Mouse (Mus musculus) urinary bladder, postnatal 36 days (tissue): ENCODE measurements around the gene Gldn.
A peak's percentile ranks its signal among the peaks of the same experiment; 100 is the strongest.

Source experiments
- DNase-seq, 2 experiments: peaks; one replicate each; pipeline ENCODE4 v3.0.0; 2022; ENCODE audit warnings: low spot score in 2 of 2, mixed read lengths in 1 of 2

Gene Gldn

DNA sequence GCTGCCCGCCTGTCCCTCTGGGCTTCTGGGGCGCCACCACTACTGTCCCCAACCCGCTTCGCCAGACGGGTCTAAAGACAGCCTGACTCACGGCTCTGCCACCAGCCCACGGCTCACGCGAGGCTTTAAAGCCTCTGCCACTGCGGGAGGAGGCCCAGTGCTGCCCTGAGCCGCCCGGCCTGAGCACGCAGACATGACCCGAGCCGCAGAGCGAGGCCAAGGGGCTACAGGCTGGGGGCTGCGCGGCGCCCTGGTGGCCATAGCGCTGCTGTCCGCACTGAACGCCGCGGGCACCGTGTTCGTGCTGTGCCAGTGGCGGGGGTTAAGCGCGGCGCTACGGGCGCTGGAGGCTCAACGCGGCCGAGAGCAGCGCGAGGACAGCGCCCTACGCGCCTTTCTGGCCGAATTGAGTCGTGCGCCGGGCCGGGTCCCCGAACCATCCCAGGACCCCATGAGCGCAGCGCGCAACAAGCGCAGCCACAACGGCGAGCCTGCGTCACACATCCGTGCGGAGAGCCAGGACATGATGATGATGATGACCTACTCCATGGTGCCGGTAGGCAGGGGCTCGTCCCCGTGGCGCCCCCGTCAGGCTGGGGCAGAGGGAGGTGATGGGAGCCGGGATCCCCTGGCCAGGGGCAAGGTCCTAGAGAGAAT lies at the start of gene Gldn:
Gene Gldn (plus strand): TSS at position 156 of the 657 bp plus-strand sequence.
- DNase-seq: no peak

DNA sequence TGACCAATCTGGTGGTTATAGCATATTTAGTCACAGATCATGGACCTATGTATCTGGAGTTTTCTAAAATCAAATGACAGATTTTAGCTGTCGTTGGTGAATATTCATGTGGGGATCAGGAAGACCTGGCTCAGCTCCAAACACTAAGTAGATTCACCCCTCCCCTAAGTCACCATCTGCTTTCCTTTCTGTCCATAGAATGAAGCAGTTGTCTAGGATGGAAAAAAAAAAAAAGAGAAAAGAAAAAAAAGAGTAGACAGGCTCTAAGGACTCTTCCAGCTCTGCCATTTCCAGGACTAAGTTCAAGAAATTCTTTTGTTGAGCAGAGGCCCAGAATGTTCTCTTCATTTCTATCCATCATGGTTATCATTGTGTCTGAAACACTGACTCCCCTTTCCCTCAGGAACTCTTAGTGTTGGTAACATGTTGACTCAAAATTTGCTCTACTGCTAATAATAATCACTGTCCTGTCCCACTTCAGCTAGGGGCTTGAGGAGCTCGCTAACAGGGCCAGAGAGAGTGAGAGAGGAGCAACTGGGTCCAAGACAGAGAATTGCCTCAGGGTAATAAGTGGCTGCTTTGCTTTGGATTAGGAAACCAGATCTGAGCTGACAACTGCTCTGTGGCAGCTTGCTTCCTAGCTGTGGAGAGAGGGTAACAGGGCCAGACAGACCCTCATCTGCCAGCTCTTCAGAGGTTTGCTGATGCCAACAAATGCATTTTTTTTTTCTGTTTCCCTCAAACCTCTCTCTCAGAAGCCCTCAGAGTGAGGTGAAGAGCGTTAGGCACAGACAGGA lies 41.2 kb upstream of the Gldn start:
- no peak for DNase-seq

DNA sequence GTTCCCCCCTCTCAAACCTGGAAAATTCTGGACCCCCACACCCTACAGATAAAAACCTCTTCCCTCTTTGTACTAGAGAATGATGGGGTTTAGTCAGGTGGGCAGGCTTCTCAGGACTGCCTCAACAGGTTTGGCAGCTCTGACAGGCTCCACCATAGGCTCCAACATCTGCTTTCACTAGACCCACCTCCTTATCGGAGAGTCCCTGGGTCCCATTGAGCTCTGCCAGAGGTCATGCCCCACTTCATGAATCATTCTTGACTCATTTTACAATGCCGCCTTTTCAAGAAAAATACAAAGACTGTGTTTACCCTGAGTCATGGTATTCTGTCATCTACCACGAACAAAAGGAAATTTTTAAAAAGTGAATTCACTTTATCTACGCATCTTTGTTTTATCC lies 21.5 kb upstream of the Gldn start:
- DNase-seq: peak; percentile 9 to 12

DNA sequence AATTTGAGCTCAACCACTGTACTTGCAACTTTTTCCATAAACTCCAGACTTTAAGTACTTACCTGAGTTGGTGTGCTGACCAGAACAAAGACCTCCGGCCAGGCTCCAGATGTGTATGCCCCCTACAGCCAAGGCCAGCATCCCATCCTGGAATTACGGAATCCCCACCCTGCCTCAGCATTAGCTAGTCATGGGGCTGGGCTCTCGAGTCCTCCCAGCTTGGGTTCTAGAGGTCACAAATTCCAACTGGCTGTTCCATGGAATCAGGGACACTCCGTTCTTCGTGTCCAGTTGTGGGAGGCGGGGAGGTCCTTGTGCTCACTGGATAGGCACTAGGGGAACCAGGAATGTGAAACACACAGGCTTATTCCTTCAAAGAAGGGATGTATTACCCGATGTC lies 18.3 kb upstream of the Gldn start, which contains the start of gene Cyp19a1:
Gene Cyp19a1 (minus strand): TSS at position 101 of the 400 bp plus-strand sequence.
- DNase-seq: no peak

DNA sequence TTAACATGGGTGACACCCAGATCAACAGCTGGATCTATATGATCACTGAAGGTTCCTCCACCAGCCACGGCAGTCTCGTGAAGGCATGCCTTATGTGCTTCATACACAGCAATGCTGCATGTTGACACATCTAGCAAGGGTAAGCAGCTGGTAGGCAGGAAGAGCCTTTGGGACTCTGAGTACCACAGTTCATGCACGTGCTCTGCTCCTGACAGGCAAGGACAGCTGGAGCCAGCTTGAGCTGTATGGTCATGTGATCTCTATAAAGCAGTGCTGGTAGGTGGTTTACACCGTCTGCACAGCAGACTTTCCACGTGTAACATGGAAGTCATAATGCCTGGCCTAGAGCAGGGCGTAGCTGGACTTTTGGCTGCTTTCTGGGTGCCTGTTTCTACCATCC lies 16.3 kb upstream of the Gldn start:
- no peak for DNase-seq

DNA sequence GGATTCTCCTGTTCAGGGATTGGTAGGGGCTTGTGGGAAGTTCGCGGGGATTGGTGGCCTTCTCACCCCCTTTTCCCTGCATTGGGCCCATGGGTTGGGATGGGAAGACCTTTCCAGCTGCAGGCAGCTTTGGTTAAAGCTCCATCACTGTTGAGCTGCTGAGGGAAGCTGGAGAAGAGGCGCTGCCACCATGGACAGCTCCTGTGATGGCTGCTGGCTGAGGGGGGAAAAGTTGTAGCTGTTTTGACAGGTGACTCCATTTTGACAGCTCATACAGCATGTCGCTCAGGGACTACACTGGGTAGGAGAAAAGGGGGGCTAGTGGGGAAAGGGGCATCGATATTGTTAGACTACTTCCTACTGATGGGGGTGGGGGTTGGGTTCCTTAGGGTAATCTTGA lies 15.4 kb upstream of the Gldn start:
- no peak for DNase-seq

DNA sequence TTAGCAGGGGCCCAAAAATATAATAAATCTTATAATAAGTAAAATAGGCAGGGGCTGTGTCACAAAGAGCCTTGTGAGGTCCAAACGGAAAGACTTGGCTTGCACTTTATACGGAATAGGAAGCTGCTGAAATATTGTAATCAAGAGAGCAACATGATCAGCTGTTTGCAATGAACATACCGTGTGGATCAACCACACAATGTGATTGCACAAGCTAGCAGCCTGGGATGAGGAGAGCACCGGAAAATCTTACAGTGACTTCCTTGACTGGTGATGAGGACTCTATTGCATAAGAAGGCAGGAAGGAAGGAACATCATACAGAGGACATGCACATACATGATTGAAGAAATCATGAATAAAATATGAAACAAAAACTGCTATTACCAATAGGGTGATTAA lies 11.0 kb upstream of the Gldn start:
- DNase-seq: no peak

DNA sequence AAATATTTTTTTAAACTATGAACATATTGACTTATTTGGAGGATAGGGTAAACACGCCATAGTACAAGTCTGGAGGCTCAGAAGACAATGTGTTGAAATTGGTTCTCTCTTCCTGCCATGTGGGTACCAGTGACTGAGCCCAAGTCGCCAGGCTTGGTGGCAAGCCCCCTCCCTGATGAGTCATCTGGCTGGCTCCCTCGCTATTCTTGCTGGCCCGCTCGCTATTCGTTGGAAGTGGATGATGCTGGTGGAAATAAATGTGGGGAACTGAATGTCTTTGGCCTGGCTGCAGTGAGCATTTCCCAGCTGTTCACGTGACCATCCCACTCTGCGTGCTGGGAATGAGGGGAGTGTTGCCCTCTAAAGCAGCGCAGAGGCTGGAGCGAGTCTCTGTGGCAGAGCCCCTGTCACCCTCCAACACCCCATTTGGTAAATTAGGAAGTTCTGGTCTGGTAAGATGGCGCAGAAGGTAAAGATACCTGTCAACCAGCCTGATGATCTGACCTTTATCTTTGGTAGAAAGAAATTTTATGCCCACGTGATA lies 7.2 kb upstream of the Gldn start:
- DNase-seq: no peak

DNA sequence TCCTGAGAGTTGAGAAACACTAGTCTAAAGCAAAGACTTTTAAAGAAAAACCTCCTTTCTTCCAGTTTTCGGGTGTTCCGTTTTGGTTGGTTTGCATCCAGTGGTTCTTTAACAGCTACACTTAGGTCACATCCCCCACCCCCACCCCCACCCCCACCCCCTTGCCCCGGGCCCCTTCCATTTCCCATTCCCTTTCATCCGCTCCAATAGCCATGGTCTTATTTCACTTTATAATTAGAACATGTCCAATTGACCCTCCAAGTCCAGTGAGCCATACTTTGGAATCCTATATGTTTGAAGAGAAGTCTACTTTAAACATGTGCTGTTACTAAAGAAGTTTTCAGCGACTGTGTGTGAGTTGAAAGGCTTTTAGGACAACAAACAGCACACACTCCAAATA lies 1.5 kb downstream of the Gldn start:
- DNase-seq: no peak

DNA sequence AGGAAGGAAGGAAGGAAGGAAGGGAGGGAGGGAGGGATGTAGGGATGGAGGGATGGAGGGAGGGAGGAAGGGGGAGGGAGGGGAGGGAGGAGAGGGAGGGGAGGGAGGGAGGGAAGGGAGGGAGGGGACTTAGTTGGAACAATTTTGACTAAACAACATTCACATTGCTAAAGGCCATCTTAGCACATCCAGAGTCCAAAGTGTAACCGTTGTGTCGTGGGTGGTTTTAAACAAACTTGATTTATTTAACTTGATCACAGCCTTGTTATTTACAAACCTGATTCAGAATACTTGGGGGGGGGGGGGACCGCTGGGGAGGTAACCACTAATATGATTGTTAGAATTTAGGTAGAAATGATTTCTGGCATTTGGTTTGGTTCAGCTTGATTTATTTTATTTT lies 13.1 kb downstream of the Gldn start:
- DNase-seq: no peak

DNA sequence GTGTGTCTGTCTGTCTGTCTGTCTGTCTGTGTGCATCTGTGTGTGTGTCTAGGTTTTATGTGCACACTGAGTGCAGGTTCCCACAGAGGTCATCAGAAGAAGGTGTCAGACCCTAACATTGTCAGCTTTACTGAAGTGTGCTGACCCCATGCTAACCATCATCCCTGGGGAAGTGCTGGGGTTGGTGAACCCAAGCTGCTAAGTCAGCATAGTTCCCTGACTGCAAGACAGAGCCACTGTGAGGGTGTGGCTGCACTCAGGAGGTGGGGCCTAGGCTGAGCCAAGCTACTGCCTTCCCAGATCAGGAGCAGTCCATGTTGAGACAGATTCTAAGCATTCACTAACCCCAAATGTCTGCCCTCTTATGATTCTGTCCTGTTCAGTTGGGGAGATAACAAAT lies 13.5 kb downstream of the Gldn start:
- no peak for DNase-seq

DNA sequence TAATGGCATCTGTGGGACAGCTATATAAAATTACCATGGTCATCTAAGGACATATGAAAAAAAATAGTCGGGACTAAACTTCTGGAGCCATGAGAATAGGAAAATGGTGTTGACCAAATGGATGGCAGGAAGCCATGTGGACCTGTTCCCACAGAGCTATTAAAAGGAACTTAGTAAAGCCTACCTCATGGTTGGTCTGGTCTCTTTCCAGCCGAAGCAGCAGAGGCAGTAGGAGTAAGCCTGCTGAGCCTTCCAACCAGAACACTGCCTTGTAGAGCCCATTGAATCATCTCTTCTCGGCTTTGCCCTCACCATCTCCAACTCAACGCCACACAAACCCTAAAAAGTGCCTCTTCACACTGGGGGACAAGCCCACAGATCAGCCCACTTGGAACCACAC lies 15.0 kb downstream of the Gldn start:
- no peak for DNase-seq

DNA sequence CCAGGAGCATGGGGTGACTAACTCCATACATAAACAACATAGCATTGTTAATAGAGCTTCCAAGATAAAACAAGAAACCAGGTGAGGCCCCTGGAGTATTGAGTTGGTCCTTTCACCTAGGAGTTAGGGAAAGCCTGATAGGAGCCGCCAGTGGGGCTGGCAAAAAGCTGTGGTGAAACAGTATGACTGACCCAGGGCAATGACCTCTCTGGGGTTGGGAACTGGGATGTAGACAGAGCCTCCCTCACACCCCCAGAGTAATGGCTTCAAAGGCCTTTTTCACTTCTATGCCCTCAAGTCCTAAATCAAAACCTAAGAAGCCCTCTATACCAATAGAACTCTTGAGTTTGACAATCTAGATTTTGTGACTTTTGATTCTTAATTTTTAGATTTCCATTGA lies 21.9 kb downstream of the Gldn start:
- DNase-seq: no peak

DNA sequence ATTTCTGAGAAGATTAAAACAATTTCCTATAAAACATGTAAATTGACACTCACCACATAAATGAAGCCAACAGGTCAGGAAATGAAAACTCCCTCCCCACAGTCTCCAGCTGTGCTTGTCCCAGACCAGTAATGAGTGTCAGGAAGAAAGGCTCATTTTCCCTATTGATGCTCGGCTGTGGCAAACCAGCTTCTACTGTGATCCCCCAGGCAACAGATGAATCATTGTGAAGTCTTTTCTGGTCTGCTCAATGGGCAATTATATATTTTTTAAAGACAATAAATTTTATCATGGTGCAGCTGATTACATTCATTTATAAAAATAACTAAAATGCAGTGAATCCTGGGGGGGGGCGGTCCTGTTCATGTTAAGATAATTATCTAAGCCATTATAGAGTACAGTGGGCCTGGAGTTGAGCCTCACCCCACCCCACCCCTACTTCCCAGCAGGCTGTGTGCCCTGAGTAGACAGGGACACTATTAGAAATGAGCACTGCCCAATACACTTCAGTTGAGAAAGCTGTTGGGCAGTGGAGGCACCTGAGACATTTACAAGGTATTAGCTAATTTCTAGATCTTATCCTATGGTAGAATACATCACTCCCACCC lies 22.6 kb downstream of the Gldn start:
- DNase-seq: no peak

DNA sequence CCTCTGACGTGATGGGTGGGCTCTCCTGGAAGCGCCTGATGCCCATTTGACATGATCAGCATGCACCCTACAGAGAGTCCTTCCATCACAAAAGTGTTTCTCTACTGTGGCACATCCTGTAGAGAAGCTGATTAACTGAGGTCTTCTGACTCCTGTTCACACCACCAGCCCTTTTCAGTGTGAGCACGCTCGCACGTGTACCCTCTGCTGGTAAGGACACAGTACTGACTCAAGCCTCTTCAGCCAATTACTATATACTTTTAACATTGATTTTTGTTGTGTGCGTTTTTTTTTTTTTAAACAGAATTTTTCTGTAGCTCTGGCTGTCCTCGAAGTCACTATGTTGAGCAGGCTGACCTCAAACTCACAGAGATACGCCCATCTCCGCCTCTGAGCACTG lies 30.1 kb downstream of the Gldn start:
- no peak for DNase-seq

DNA sequence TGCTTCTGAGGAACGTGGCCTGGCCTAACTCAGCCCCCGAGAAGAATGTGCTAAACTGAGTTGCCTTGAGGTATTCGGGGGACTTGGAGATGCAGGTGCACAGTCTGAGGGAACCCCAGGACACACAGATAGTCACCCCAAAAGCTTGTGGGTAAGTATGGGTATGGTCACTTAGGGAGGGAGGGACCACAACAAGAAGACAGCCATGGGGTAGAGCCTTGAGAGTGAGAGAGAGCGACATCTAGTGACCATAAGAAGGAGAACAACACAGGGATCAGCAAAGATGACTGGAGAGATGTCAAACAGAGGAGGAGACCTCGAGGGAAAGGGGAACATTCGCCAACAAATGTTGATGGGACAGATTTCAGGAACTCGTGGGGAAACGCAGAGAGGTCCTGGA lies 37.2 kb downstream of the Gldn start:
- no peak for DNase-seq

DNA sequence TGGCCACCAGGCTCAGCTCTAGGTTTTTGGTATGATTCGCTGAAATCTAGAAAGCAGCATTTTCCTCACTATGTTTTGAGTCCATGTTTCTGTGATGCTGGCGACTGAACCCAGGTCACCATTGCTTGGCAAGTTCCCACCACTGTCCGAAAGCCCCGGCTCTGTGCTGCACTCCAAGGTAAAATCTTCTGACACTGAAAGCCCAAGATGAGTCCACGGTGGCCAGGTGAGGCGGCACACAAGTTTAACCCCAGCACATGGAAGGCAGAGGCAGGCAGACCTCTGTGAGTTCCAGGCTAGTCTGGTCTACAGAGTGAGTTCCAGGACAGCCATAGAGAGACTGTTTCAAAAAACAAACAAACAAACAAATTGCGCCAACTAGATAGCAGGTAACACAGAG lies 42.9 kb downstream of the Gldn start:
- no peak for DNase-seq

DNA sequence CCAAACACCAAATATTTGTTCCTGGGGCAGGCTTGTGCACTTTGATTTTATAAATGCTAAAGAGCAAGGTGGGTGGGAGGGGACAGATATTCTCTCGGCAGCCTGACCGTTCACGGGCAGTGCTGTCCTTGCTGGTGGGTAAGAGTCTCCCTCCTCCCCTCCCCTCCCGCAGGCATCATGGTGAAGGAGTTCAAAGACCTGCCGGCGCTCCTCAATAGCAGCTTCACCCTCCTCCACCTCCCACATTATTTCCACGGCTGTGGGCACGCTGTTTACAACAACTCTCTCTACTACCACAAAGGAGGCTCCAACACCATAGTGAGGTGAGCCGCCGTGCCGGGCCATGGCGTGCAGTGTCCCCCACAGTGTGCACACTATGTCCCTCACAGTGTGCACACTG lies 49.3 kb downstream of the Gldn start:
- no peak for DNase-seq

DNA sequence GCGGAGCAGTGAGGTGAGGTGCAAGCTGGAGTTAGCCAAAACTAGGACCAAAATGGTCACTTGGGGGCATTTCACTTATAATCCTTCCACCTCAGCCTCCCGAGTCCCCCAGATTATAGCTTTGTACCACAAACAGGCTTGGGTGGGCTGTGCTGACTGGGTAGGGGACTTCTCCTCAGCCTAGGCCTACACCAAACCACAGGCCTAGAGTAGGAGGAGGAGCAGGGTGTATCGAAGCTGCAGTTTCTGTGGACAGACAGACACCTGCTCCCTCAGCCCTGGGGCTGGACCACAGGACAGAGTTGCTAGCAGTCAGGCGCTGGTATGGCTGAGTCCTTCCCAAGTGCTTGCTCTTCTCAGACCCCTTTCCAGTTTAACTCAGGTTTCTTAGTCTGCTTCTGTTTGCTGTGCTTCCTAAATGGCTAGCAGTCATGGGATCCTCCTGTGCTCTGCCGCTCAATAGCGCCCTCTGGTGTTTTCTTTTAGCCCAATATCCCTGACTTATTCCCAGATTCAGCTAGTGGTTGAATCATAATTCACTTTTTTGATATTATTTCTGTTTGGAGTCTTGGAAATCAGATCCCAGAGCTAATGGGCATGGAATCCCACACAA lies 50.4 kb downstream of the Gldn start:
- peak in 1 of 2 experiments; percentile 31 for DNase-seq

DNA sequence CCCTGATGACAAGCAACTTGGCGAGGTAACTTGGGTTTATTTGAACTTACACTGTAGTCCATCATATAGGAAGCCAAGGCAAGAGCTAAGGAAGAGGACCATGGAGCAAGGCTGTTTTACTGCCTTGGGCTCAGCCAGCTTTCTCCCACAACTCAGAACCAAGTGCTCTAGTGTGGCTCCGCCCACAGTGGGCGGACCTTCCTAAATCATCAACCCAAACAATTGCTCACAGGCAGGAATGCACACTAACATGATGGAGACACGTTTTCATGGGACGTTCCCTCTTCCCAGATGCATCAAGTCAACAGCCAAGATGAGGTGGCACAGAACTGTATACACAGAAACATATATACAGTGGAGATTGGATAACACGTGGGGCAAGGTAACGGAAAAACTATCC lies 55.7 kb downstream of the Gldn start:
- no peak for DNase-seq

DNA sequence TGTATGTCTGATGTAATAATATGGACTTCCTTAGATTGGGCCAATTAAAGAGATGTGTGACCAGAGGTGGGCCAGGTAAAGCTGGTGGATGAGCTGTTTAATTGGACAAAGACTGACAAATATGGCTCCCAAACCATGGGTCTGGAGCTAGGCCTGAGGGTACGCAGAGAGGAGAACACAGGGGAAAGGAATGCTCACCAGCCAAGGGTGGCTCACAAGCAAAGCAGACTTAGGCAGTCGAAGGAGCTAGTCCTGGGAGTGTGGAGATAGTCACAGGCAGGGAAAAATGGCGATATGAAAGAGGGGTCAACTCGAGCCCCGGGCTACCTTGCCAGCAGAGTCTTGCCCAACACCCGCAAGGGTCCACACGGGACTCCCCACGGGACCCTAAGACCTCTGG lies 70.5 kb downstream of the Gldn start:
- DNase-seq: no peak
